Mouse (Mus musculus): Measurements from ENCODE around the gene Hp1bp3.

Gene Hp1bp3

DNA sequence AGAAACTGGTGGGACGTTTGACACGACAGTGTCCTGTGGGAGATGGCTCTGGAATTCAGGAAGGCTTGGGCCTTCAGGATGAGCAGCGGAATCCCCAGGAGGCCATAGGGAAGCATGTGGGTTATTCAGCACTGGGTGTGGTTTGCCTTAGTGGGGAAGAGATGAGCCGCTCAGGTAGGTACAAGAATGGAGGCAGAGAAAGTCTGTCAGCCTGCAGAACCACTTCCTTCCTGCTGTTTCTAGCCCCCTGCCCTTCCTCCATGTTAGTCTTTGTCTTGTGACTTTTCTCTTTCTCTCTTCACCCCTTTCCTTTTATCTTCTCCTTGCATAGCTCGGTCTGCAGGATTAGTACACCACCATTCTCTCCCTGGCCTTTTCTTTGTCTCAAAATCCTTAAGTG is 6.3 kb downstream of the Hp1bp3 start:
- no peak for DNase-seq (ENCODE audit: low spot score in 2 of 2)

- DNase-seq (ENCODE audit: low spot score in 2 of 2), result no peak
These were observed 7.5 kb downstream of the Hp1bp3 start for GRCm38 (mm10) chr4:138223623-138224022.

DNA sequence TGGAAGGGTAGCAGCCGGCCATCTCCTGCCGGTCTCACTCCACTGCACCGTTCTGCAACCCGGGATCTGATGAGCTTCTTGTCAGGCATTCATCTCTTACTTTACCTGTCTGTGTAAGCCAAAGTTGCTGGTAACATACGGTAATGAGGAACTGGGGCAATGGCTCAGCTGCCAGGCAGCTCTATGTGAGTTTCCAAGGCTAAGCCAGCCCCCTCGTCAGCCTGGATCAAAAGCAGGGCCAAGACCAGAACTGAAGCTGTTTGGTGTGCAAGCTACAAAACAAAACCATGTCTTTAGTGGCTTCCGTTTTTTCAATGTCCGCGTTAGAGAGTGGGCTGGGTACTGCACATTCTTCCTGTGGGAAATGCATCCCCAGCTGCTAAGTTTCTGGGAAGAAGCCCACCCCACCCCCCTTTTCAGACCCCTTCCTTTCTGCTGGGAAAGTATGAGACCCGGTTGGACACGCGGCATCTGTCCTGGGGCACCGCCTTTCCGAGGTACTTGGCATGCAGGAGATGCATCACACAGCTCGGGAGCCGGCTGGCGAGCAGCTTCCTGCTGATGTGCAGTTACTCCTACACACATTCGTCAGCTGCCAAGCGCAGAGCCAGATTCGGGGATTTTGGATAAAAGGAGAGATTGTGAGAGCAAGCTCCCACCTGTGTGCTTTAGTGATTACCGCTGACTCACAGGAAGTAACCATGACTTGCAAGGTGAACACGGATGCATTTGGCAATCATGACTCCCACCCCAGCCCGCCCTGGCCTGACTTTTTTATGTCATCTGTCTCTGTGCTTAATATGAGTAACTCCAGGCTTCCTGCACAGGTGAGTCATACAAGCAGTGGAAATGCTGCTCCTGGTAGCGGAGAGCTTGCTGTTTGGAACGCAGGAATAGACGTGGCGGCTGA is 30.9 kb downstream of the Hp1bp3 start:
- no peak for DNase-seq (ENCODE audit: low spot score in 2 of 2)

DNA sequence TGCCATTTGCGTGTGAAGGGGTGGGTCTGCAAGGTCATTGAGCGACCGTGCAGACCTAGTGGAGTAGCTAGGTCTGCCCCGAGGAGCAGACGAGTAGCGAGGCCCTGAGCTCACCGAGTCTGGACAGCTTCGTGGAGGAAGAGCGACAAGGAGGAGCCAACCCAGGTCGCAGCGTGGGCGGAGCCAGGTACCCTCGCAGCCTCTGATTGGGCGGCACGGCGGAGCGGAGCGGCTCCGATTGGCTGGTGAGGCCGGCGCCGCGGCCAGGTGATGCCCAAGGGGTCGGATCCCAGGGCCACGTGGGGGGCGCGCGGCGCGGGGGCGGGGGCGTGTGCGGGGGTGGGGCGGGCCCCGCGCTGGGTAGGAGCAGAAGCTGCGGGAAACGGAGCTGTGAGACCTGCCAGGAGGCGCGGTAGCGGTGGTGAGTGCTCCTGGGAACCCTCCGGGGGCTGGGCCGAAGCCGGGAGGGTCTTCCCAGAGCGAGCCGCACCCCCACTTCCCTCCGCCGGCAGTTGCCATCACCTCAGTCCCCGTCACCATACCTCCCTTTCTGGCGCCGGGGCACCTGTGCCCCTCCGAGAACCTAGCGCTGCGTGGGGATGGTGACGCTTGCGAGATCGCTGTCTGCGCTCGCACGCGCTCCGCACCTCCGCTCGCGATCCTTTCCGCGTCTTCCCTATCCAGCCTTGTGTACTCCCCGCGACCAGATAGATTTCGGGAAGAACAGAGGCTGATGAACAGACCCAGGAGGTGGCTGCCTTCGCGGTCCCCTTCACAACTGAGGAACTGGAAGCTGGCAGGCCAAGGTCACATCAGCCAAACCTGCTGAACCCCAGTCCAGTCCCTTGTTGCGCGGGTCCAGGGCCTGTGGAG is 34.2 kb downstream of the Hp1bp3 start, which contains the start of the genes Sh2d5 and Kif17:
TSS of gene Sh2d5 (plus strand) at position 316 of the 873 bp plus-strand sequence.
TSS of gene Kif17 (plus strand) at position 348 of the 873 bp plus-strand sequence.
- DNase-seq (ENCODE audit: low spot score in 2 of 2), result peak; percentile 62 to 81

DNA sequence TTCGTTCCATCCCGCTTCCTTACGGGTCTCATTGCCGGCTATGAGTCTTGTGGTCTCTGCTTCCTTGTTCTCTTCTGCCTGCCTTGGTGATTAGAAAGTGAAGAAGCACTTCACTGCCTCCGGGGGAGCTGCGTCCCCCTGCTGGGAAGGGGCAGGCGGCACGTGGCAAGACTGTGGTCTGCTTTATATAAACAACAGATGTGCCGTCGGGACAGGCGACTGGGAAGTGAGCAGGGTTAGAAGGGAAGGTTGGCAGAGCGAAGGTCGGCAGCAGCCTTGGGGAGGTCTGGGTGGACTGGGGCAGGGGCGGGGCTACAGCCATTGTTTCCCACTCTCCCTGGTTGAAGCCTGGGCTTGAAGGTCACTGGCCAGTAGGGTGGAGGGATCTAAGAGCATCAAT is 35.7 kb downstream of the Hp1bp3 start:
- no peak for DNase-seq (ENCODE audit: low spot score in 2 of 2)

- no peak for DNase-seq (ENCODE audit: low spot score in 2 of 2)
These were observed 36.1 kb downstream of the Hp1bp3 start for GRCm38 (mm10) chr4:138252231-138252630.

GRCm38 (mm10) chr4:138257116-138257687 is 41.1 kb downstream of the Hp1bp3 start:
- peak in 1 of 2 experiments; percentile 29 for DNase-seq (ENCODE audit: low spot score in 2 of 2)

DNA sequence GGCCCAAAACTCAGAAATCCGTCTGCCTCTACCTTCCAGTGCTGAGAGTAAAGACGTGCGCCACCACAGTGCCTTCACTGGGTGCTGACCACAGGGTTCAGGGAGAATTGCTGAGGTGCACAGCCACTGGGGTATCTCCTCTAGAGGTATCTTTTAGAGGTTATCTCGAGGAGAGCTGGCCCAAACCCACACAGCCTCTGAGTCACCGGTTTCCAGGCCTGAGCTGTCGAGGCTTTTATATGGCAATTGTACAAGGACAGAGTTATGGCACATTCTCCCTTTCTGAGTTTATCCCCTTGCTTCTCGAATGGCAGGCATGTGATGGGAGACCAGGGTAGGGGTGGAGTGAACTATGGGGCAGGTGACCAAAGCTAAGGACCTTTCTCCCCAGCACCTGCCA is 42.6 kb downstream of the Hp1bp3 start:
- no peak for DNase-seq (ENCODE audit: low spot score in 2 of 2)

DNA sequence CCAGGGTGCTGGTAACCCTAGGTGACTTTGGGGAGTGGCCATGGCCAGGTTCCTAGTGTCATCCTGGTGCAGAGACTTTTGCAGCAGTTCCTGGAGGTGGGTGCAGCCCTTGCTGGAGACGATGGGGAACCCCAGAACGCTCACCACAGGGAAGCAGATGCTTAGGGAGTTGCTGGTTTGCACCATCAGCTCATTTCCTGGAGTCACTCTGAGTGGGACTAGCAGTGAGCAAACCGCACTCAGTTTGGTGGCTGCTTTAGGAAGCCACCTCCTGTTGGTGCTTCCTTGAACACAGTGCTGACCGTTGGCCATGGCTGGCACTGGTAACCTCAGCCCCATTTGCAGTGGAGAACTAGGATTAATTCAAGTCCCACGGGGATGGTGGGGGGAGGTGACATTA is 43.4 kb downstream of the Hp1bp3 start:
- peak in 1 of 2 experiments; percentile 15 for DNase-seq (ENCODE audit: low spot score in 2 of 2)

- peak; percentile 83 to 91 for DNase-seq (ENCODE audit: low spot score in 2 of 2)
These were observed 46.0 kb downstream of the Hp1bp3 start for GRCm38 (mm10) chr4:138261843-138262681.

GRCm38 (mm10) chr4:138267869-138268268 is 51.8 kb downstream of the Hp1bp3 start:
- DNase-seq (ENCODE audit: low spot score in 2 of 2), result no peak

GRCm38 (mm10) chr4:138272011-138272997 is 56.2 kb downstream of the Hp1bp3 start:
- no peak for DNase-seq (ENCODE audit: low spot score in 2 of 2)

DNA sequence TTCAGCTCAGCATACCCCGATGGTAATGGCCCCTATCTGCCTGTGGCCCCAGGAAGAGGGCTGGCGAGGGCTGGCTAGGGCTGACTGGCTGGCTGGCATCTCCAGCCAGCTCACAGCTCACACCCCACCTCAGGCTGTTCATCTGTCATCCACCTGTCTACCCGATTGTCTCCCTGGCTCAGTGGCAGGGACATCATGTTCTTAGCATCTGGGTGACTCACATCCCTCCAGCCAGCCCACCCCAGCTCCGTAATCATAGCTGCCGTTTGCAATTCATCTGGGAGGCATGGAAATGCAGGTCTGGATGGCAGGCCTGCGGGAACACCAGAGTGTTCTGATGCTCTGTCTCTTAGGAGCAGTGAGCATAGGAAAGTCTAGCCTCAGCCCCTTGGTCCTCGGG is 62.2 kb downstream of the Hp1bp3 start:
- no peak for DNase-seq (ENCODE audit: low spot score in 2 of 2)

DNA sequence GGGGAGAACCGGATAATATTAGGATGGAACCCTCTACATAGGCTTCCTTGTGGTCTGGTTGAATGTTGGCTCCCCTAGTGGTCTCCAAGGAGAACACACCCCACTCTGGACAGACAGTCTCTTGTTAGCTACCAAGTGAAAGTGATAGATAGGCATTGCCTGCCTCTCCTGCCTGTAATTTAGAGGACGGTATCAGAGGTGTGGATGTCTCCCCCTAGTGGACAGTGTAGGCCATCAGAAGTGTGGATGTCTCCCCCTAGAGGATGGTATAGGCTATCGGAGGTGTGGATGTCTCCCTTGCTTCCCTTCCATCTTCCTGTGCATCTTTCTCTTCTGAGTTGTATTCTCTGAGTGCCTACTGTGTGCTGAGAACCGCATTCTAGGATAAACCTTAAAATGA is 66.7 kb downstream of the Hp1bp3 start:
- DNase-seq (ENCODE audit: low spot score in 2 of 2), result peak; percentile 34 to 74

DNA sequence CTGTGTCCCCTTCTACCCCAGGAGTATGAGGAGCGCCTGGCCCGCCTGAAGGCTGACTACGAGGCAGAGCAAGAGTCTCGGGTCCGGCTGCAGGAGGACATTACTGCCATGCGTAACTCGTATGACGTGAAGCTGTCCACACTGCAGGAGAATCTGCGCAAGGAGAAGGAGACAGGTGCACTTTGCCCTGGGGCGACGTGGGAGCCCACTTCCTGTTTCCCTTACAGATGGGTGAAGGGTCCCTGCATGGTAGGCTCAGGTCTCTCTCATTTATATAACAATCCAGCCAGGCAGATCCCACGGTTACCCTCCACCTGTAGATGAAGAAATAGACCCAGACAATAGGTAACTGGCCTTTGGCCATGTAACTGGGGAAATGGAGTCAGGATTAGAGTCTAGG is 70.3 kb downstream of the Hp1bp3 start:
- DNase-seq (ENCODE audit: low spot score in 2 of 2), result no peak

DNA sequence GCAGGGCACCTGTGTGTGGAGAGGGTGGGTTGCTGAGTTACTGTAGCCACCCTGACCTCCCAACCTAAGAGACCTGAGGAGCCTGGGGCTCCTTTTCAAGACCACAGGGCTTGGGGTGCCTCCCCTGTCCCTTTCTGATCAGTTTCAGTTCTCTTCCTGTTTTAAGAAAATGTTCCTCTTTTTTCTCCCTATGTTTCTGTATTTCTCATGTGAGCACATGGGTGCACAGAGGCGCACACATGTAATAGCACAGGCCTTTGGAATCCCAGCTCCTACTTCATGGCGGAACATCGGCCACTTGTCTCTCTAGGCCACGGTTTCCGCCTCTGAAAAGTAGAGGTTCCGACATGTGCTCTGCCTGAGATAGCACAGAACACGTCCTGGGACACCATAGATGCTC is 72.6 kb downstream of the Hp1bp3 start:
- DNase-seq (ENCODE audit: low spot score in 2 of 2), result no peak

DNA sequence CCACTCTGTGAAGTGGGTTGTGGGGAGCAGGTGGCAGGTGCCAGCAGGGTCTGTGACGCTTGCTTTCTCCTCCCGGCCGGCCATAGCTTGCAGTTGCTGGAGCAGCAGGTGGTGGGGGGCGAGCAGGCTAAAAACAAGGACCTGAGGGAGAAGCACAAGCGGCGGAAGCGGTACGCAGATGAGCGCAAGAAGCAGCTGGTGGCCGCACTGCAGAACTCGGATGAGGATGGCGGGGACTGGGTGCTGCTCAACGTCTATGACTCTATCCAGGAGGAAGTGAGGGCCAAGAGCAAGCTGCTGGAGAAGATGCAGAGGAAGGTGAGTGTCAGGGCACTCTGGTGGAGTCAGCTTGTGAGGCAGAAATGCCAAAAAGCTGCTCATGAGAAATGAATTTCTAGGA is 75.9 kb downstream of the Hp1bp3 start:
- no peak for DNase-seq (ENCODE audit: low spot score in 2 of 2)

- DNase-seq (ENCODE audit: low spot score in 2 of 2), result no peak
These were observed 77.3 kb downstream of the Hp1bp3 start for GRCm38 (mm10) chr4:138293261-138293948.

DNA sequence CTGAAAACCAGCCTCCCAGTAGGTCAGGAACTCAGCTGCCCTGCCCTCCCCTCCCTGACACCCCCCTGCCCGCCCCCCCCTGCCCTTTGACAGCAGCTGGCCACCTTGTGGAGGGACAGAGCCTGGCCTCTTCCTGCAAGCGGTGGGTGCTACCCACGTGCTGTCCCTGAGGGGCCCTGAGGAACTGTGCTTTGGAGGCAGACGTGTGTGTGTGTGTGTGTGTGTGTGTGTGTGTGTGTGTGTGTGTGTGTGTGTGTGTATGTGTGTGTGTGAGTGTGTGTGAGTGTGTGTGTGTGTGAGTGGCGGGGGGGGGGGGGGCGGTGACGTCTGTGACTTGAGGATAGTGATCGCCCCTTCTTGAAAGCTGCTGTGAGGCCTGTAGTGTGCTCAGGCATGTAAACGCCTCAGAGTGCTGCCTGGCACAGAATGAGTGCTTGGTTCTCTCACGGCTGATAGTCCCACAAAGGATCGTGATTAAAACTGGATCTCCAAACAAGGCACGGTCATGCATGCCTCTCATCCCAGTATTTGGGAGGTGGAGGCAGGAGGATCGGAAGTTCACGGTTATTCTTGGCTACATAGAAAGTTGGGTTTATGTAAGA is 78.0 kb downstream of the Hp1bp3 start:
- no peak for DNase-seq (ENCODE audit: low spot score in 2 of 2)
